Mouse (Mus musculus): ENCODE results near the gene Lgmn.

- TF ChIP-seq CTCF (IDR thresholded peaks at IDR 0.05; ENCODE audit: borderline replicate concordance, insufficient read depth, low read length) (no peak), POLR2A (IDR thresholded peaks at IDR 0.05; ENCODE audit: low read depth, low read length) (no peak)
Measured at GRCm38 (mm10) chr12:102348447-102348846, 91.2 kb downstream of the Lgmn start.
